Mouse (Mus musculus) spleen, adult 2 months (tissue): ENCODE measurements around the gene Crtam.

ENCODE experiments used
- CTCF ChIP-seq: fragments of 200-500 bp; IDR thresholded peaks from 2 replicates; pipeline ENCODE4 v1.5.1; 2011; ENCODE audit warnings: mild to moderate bottlenecking, inconsistent platforms; ENCODE audit not compliant: insufficient read depth, insufficient read length, insufficient replicate concordance; ENCODE audit errors: extremely low read depth
- POLR2A ChIP-seq: fragments of 200-500 bp; IDR thresholded peaks from 2 replicates; pipeline ENCODE4 v1.6.1; 2011; ENCODE audit warnings: low read depth, low read length, inconsistent platforms

DNA sequence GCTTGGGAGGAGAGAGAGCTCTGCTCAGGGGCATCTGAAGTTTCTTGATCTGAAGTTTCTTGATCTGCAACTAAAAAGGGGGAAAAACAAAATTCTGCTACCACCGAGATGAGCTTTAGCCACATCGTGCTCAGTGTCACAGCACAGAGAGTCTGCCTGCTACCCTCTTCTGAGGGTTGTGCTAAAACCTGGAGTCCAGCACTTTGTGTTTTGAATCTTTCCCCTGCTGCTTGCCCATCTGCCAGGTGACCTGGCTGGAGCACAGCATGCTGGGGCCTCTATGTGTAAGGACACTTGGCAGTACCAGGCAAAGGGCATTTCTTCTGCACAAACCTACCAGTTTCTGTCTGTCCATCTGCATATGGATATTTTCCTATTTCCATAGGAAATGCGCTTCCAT, 20.1 kb downstream of the Crtam start:
- no peak for TF ChIP-seq POLR2A
- TF ChIP-seq CTCF: no peak
